Mouse (Mus musculus) bone marrow, adult 2 months (tissue): ENCODE measurements around the gene Gm45753.

Experiments
- CTCF ChIP-seq: fragments of 200-500 bp; IDR thresholded peaks from 2 replicates; pipeline ENCODE4 v1.5.1; 2011; ENCODE audit warnings: low read length, control low read depth; ENCODE audit not compliant: control insufficient read depth, insufficient read depth
- POLR2A ChIP-seq: fragments of 200-500 bp; IDR thresholded peaks from 2 replicates; pipeline ENCODE4 v1.6.1; 2011; ENCODE audit warnings: low read depth, mild to moderate bottlenecking, control low read depth, low read length, borderline replicate concordance; ENCODE audit not compliant: control insufficient read depth

GRCm38 (mm10) chr8:45341630-45342628 is 33.7 kb upstream of the Gm45753 start:
- no peak for TF ChIP-seq CTCF
- TF ChIP-seq POLR2A: no peak
